Mouse (Mus musculus) hindbrain, embryonic 16.5 days (tissue): ENCODE measurements around the gene Fkrp. TPM values are rescaled to one million over a fixed set of nuclear protein-coding genes. Genes with fewer than 3 reads are reported as not detected.

Experiments
- ATAC-seq: fragments of 200-750 bp; cut with Nextera tagmentation; 2 replicates; pipeline ENCODE4 v1.8.0; 2017; ENCODE audit warnings: moderate TSS enrichment, moderate library complexity
- H3K27ac ChIP-seq: fragments of 300-500 bp; sonication (generic); 2 replicates; pipeline ENCODE4 v1.5.1; 2014; ENCODE audit warnings: low read depth, mild to moderate bottlenecking, control low read depth, low read length, moderate library complexity
- H3K27me3 ChIP-seq: fragments of 300-500 bp; sonication (generic); replicated peaks from 2 replicates; pipeline ENCODE4 v1.6.1; 2014; ENCODE audit warnings: low read length; ENCODE audit not compliant: control insufficient read depth, insufficient read depth
- H3K36me3 ChIP-seq: fragments of 300-500 bp; sonication (generic); 2 replicates; pipeline ENCODE4 v1.6.1; 2014; ENCODE audit warnings: mild to moderate bottlenecking, low read length, moderate library complexity, mixed read lengths; ENCODE audit not compliant: control insufficient read depth, insufficient read depth
- H3K4me1 ChIP-seq: fragments of 300-500 bp; sonication (generic); 2 replicates; pipeline ENCODE4 v1.6.1; 2014; ENCODE audit warnings: low read depth, low read length; ENCODE audit not compliant: control insufficient read depth, insufficient read depth
- H3K4me2 ChIP-seq: fragments of 300-500 bp; sonication (generic); 2 replicates; pipeline ENCODE4 v1.6.1; 2014; ENCODE audit warnings: mild to moderate bottlenecking, low read length, control low read depth, moderate library complexity
- H3K4me3 ChIP-seq: fragments of 300-500 bp; sonication (generic); 2 replicates; pipeline ENCODE4 v1.5.1; 2014; ENCODE audit warnings: mild to moderate bottlenecking, low read length, control low read depth, moderate library complexity
- H3K9ac ChIP-seq: fragments of 300-500 bp; sonication (generic); 2 replicates; pipeline ENCODE4 v1.6.1; 2014; ENCODE audit warnings: low read depth, mild to moderate bottlenecking, control low read depth, low read length, moderate library complexity
- H3K9me3 ChIP-seq: fragments of 300-500 bp; sonication (generic); 2 replicates; pipeline ENCODE4 v1.6.1; 2014; ENCODE audit warnings: mild to moderate bottlenecking, low read length, moderate library complexity; ENCODE audit not compliant: control insufficient read depth
- WGBS: fragments of 180-500 bp; shearing (Covaris S2); extraction: QIAGEN DNeasy Blood & Tissue Kit; methylation state at CpG from one replicate; pipeline ENCODE4 v1.1.7; 2014; 5-methylcytosine and 5-hydroxymethylcytosine counted together
- polyA plus RNA-seq: library from polyadenylated mRNA; unstranded; fragments of >200 nt; fragmentation: Nextera tagmentation; extraction: Ambion mirVana; gene quantifications from 2 replicates; pipeline ENCODE4 v1.2.1, GENCODE M21; 2015

The Fkrp gene
- polyA plus RNA-seq, 1 experiment from 2014 or later, result 46.9 TPM

GRCm38 (mm10) chr7:16763463-16764218 is 52.9 kb downstream of the Fkrp start:
- Histone ChIP-seq H3K9me3 (no peaks in the 10 kb centered on the region), H3K4me1 (no peaks in the 10 kb centered on the region), H3K4me2 (no peak overlapping the region), H3K4me3 (no peak overlapping the region), H3K36me3 (no peaks in the 10 kb centered on the region), H3K9ac (no peak overlapping the region), H3K27me3 (no peaks in the 10 kb centered on the region), H3K27ac (no peak overlapping the region)
- WGBS, result 86% methylated on average over 7 of the region's 7 CpGs
- no peak for ATAC-seq

- ATAC-seq, result no peak
- H3K36me3 ChIP-seq, result no peaks in the 10 kb centered on the region
- H3K9ac ChIP-seq, result no peak overlapping the region
- no peaks in the 10 kb centered on the region for H3K27me3 ChIP-seq
- no peaks in the 10 kb centered on the region for H3K4me1 ChIP-seq
- no peak overlapping the region for H3K4me2 ChIP-seq
- no peak overlapping the region for H3K4me3 ChIP-seq
- H3K9me3 ChIP-seq, result no peaks in the 10 kb centered on the region
- H3K27ac ChIP-seq, result no peak overlapping the region
- 57% methylated on average over 5 of the region's 5 CpGs for WGBS
Measured at GRCm38 (mm10) chr7:16761630-16762029, 54.9 kb downstream of the Fkrp start.

GRCm38 (mm10) chr7:16761005-16761481 is 55.5 kb downstream of the Fkrp start:
- no peaks in the 10 kb centered on the region for H3K9me3 ChIP-seq
- H3K4me2 ChIP-seq, result no peak overlapping the region
- 51% methylated on average over 9 of the region's 10 CpGs for WGBS
- H3K27me3 ChIP-seq, result no peaks in the 10 kb centered on the region
- no peaks in the 10 kb centered on the region for H3K36me3 ChIP-seq
- H3K9ac ChIP-seq, result no peak overlapping the region
- H3K27ac ChIP-seq, result no peak overlapping the region
- no peak for ATAC-seq
- no peaks in the 10 kb centered on the region for H3K4me1 ChIP-seq
- no peak overlapping the region for H3K4me3 ChIP-seq

- Histone ChIP-seq H3K4me2 (no peak overlapping the region), H3K4me3 (no peak overlapping the region), H3K9ac (no peak overlapping the region), H3K36me3 (no peaks in the 10 kb centered on the region), H3K4me1 (no peaks in the 10 kb centered on the region), H3K9me3 (no peaks in the 10 kb centered on the region), H3K27ac (no peak overlapping the region), H3K27me3 (no peaks in the 10 kb centered on the region)
- no peak for ATAC-seq
- WGBS, result 27% methylated on average over 8 of the region's 8 CpGs
Measured at GRCm38 (mm10) chr7:16760292-16760691, 56.2 kb downstream of the Fkrp start.

Other genes starting within 250 kb of the Fkrp start
- 28.5 and 33.5 TPM in 2 replicates for gene Arhgap35, start 201.7 kb downstream of the Fkrp start, polyA plus RNA-seq
- gene Ceacam15, start 141.0 kb downstream of the Fkrp start, polyA plus RNA-seq, result not detected in 2 replicates
- 0.33 and 0.51 TPM in 2 replicates for gene Ceacam9, start 94.8 kb downstream of the Fkrp start, polyA plus RNA-seq
- 447 and 505 TPM in 2 replicates for gene Ap2s1, start 78.3 kb downstream of the Fkrp start, polyA plus RNA-seq
- 9.6 and 11.5 TPM in 2 replicates for gene Slc1a5, start 35.4 kb downstream of the Fkrp start, polyA plus RNA-seq
- gene Strn4, start 843 bp downstream of the Fkrp start, polyA plus RNA-seq, result 159 and 170 TPM in 2 replicates
- 5.2 and 6.5 TPM in 2 replicates for gene Prkd2, start 26.2 kb upstream of the Fkrp start, polyA plus RNA-seq
- gene Dact3, start 58.6 kb upstream of the Fkrp start, polyA plus RNA-seq, result 2.9 and 3.5 TPM in 2 replicates
- 1.5 and 1.6 TPM in 2 replicates for gene Gng8, start 75.1 kb upstream of the Fkrp start, polyA plus RNA-seq
- 0.14 and 0.26 TPM in 2 replicates for gene Ptgir, start 89.8 kb upstream of the Fkrp start, polyA plus RNA-seq
- 419 and 442 TPM in 2 replicates for gene Calm3, start 107.4 kb upstream of the Fkrp start, polyA plus RNA-seq
- 143 and 146 TPM in 2 replicates for gene Pnmal2, start 128.0 kb upstream of the Fkrp start, polyA plus RNA-seq
- 57.4 and 58.3 TPM in 2 replicates for gene Pnmal1, start 142.9 kb upstream of the Fkrp start, polyA plus RNA-seq
- 5.7 and 7.4 TPM in 2 replicates for gene Gm42372, start 166.4 kb upstream of the Fkrp start, polyA plus RNA-seq
- gene Ccdc8, start 176.0 kb upstream of the Fkrp start, polyA plus RNA-seq, result 7.9 and 9.9 TPM in 2 replicates
- 132 and 138 TPM in 2 replicates for gene Ppp5c, start 211.2 kb upstream of the Fkrp start, polyA plus RNA-seq
- 6.9 and 8.9 TPM in 2 replicates for gene Hif3a, start 245.7 kb upstream of the Fkrp start, polyA plus RNA-seq